Mouse (Mus musculus): Measurements from ENCODE around the gene Psmb9. TPM values are rescaled to one million over a fixed set of nuclear protein-coding genes. Genes with fewer than 3 reads are reported as not detected.

Gene Psmb9
- polyA plus RNA-seq, 2 experiments = 2.2 to 3.4 TPM

GRCm38 (mm10) chr17:34192852-34193251 lies 5.3 kb upstream of the Psmb9 start:
- peaks cover 71% of the 10 kb centered on the region for H3K27me3 ChIP-seq (ENCODE audit: control insufficient read depth, insufficient read depth, low read length)
- no peaks in the 10 kb centered on the region for H3K9me3 ChIP-seq (ENCODE audit: control insufficient read depth, low read length)
- no peak overlapping the region for H3K4me3 ChIP-seq (replicated peaks; ENCODE audit: low read length)
- ATAC-seq (ENCODE audit: low FRiP score, low read depth) (no peak), DNase-seq (ENCODE audit: low spot score) (no peak)
- TF ChIP-seq POLR2A (IDR thresholded peaks at IDR 0.05; ENCODE audit: borderline replicate concordance, extremely low read depth, insufficient read depth, insufficient read length) = no peak
- H3K4me2 ChIP-seq (replicated peaks; ENCODE audit: low read depth, low read length, severe bottlenecking) = no peak overlapping the region
- no peak overlapping the region for H3K27ac ChIP-seq (replicated peaks; ENCODE audit: low read depth, low read length)
- H3K9ac ChIP-seq (ENCODE audit: low read depth, low read length, severe bottlenecking) = no peak overlapping the region
- 26% methylated on average over 16 of the region's 16 CpGs for WGBS
- H3K36me3 ChIP-seq (ENCODE audit: control insufficient read depth, insufficient read depth, low read length) = no peaks in the 10 kb centered on the region
- H3K4me1 ChIP-seq (ENCODE audit: control insufficient read depth, insufficient read depth, low read length) = peaks cover 6% of the 10 kb centered on the region

DNA sequence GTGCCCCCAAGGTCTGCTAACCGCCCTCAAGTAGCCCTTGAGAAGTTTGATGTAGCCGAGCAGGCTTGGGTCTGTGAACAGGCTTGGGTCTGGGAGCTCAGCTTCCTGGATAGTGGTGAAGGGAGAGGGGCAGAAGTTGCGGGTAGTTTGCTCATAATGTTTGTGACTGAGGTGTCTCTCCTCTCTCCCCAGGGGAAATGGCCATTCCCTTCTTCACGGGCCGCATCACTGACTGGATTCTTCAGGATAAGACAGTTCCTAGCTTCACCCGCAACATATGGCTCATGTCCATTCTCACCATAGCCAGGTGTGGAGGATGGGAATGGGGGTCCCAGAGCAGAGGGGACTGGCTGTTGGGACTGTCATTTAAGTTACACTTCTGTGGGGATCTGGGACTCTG lies 1.4 kb upstream of the Psmb9 start:
- Histone ChIP-seq H3K4me1 (ENCODE audit: control insufficient read depth, insufficient read depth, low read length) (peaks cover 6% of the 10 kb centered on the region), H3K4me2 (replicated peaks; ENCODE audit: low read depth, low read length, severe bottlenecking) (no peak overlapping the region), H3K27me3 (ENCODE audit: control insufficient read depth, insufficient read depth, low read length) (peaks cover 51% of the 10 kb centered on the region), H3K9me3 (ENCODE audit: control insufficient read depth, low read length) (no peaks in the 10 kb centered on the region), H3K4me3 (replicated peaks; ENCODE audit: low read length) (no peak overlapping the region), H3K27ac (replicated peaks; ENCODE audit: low read depth, low read length) (no peak overlapping the region), H3K36me3 (ENCODE audit: control insufficient read depth, insufficient read depth, low read length) (no peaks in the 10 kb centered on the region), H3K9ac (ENCODE audit: low read depth, low read length, severe bottlenecking) (no peak overlapping the region)
- no peak for TF ChIP-seq POLR2A (IDR thresholded peaks at IDR 0.05; ENCODE audit: borderline replicate concordance, extremely low read depth, insufficient read depth, insufficient read length)
- WGBS = 66% methylated on average over 6 of the region's 6 CpGs
- ATAC-seq (ENCODE audit: low FRiP score, low read depth) = no peak
- DNase-seq (ENCODE audit: low spot score) = no peak

GRCm38 (mm10) chr17:34188010-34188409 lies 446 bp upstream of the Psmb9 start:
- Histone ChIP-seq H3K36me3 (ENCODE audit: control insufficient read depth, insufficient read depth, low read length) (no peaks in the 10 kb centered on the region), H3K4me2 (replicated peaks; ENCODE audit: low read depth, low read length, severe bottlenecking) (peak overlapping the region; percentile 93), H3K27me3 (ENCODE audit: control insufficient read depth, insufficient read depth, low read length) (peaks cover 42% of the 10 kb centered on the region), H3K4me3 (replicated peaks; ENCODE audit: low read length) (peak overlapping the region; percentile 56), H3K27ac (replicated peaks; ENCODE audit: low read depth, low read length) (peak overlapping the region; percentile 63; the same call in 1 of the 2 replicates), H3K4me1 (ENCODE audit: control insufficient read depth, insufficient read depth, low read length) (peaks cover 6% of the 10 kb centered on the region), H3K9ac (ENCODE audit: low read depth, low read length, severe bottlenecking) (peak overlapping the region; percentile 69), H3K9me3 (ENCODE audit: control insufficient read depth, low read length) (no peaks in the 10 kb centered on the region)
- 4% methylated on average over 18 of the region's 20 CpGs for WGBS
- no peak for TF ChIP-seq POLR2A (IDR thresholded peaks at IDR 0.05; ENCODE audit: borderline replicate concordance, extremely low read depth, insufficient read depth, insufficient read length)
- ATAC-seq (ENCODE audit: low FRiP score, low read depth) (no peak), DNase-seq (ENCODE audit: low spot score) (no peak)

- Histone ChIP-seq H3K36me3 (ENCODE audit: control insufficient read depth, insufficient read depth, low read length) (no peaks in the 10 kb centered on the region), H3K27me3 (ENCODE audit: control insufficient read depth, insufficient read depth, low read length) (peaks cover 31% of the 10 kb centered on the region; the same call in 1 of the 2 replicates), H3K4me3 (replicated peaks; ENCODE audit: low read length) (peak overlapping the region; percentile 56), H3K9ac (ENCODE audit: low read depth, low read length, severe bottlenecking) (peak overlapping the region; percentile 44), H3K9me3 (ENCODE audit: control insufficient read depth, low read length) (no peaks in the 10 kb centered on the region), H3K27ac (replicated peaks; ENCODE audit: low read depth, low read length) (no peak overlapping the region), H3K4me1 (ENCODE audit: control insufficient read depth, insufficient read depth, low read length) (peaks cover 6% of the 10 kb centered on the region), H3K4me2 (replicated peaks; ENCODE audit: low read depth, low read length, severe bottlenecking) (peak overlapping the region; percentile 93)
- DNase-seq (ENCODE audit: low spot score) = no peak
- WGBS = 4% methylated on average over 14 of the region's 14 CpGs
- peak; percentile 46 for ATAC-seq (ENCODE audit: low FRiP score, low read depth)
- no peak for TF ChIP-seq POLR2A (IDR thresholded peaks at IDR 0.05; ENCODE audit: borderline replicate concordance, extremely low read depth, insufficient read depth, insufficient read length)
These were observed 691 bp downstream of the Psmb9 start for GRCm38 (mm10) chr17:34186885-34187260.

- 89% methylated on average over 9 of the region's 9 CpGs for WGBS
- no peak for TF ChIP-seq POLR2A (IDR thresholded peaks at IDR 0.05; ENCODE audit: borderline replicate concordance, extremely low read depth, insufficient read depth, insufficient read length)
- Histone ChIP-seq H3K9me3 (ENCODE audit: control insufficient read depth, low read length) (no peaks in the 10 kb centered on the region), H3K27ac (replicated peaks; ENCODE audit: low read depth, low read length) (no peak overlapping the region), H3K4me2 (replicated peaks; ENCODE audit: low read depth, low read length, severe bottlenecking) (no peak overlapping the region), H3K4me1 (ENCODE audit: control insufficient read depth, insufficient read depth, low read length) (peaks cover 6% of the 10 kb centered on the region), H3K9ac (ENCODE audit: low read depth, low read length, severe bottlenecking) (no peak overlapping the region), H3K4me3 (replicated peaks; ENCODE audit: low read length) (no peak overlapping the region), H3K36me3 (ENCODE audit: control insufficient read depth, insufficient read depth, low read length) (no peaks in the 10 kb centered on the region), H3K27me3 (ENCODE audit: control insufficient read depth, insufficient read depth, low read length) (peaks cover 27% of the 10 kb centered on the region; the same call in 1 of the 2 replicates)
- DNase-seq (ENCODE audit: low spot score) (no peak), ATAC-seq (ENCODE audit: low FRiP score, low read depth) (no peak)
These were observed 2.0 kb downstream of the Psmb9 start for GRCm38 (mm10) chr17:34185526-34185925.

Data from limb, embryonic 14.5 days (tissue).